Mouse (Mus musculus) myocyte (in vitro differentiated cells): ENCODE data around the gene Epha5. TPM values are rescaled to one million over a fixed set of nuclear protein-coding genes. Genes with fewer than 3 reads are reported as not detected.

ENCODE experiments used
- H3K27me3 ChIP-seq: one replicate; pipeline ENCODE4 v1.6.1; 2011; ENCODE audit not compliant: control insufficient read depth, insufficient read depth, insufficient read length
- H3K36me3 ChIP-seq: one replicate; pipeline ENCODE4 v1.6.1; 2011; ENCODE audit not compliant: control insufficient read depth, insufficient read depth
- H3K4me2 ChIP-seq: one replicate; pipeline ENCODE4 v1.6.1; 2011; ENCODE audit warnings: low read depth, control low read depth
- H3K4me3 ChIP-seq: one replicate; pipeline ENCODE4 v1.5.1; 2011; ENCODE audit warnings: mild to moderate bottlenecking, control low read depth, moderate library complexity
- H3K79me2 ChIP-seq: one replicate; pipeline ENCODE4 v1.6.1; 2011; ENCODE audit not compliant: control insufficient read depth, insufficient read depth
- H3ac ChIP-seq: one replicate; pipeline ENCODE4 v1.6.1; 2011; ENCODE audit not compliant: control insufficient read depth, insufficient read length
- CEBPB ChIP-seq: IDR thresholded peaks from 2 replicates; pipeline ENCODE4 v1.6.1; 2011; ENCODE audit warnings: mild to moderate bottlenecking, moderate library complexity; ENCODE audit not compliant: poor library complexity, insufficient read depth, severe bottlenecking
- E2F4 ChIP-seq: IDR thresholded peaks from one replicate; pipeline ENCODE4 v1.6.1; 2011; ENCODE audit warnings: mild to moderate bottlenecking, control low read depth, moderate library complexity; ENCODE audit not compliant: insufficient read depth
- MAX ChIP-seq: IDR thresholded peaks from one replicate; pipeline ENCODE4 v1.6.1; 2011; ENCODE audit warnings: low read depth, mild to moderate bottlenecking, control low read depth
- MYOD1 ChIP-seq, 3 experiments: IDR thresholded peaks; one replicate each; pipeline ENCODE4 v1.6.1; 2011; ENCODE audit warnings: control low read depth in 2 of 3, low read depth in 2 of 3, mild to moderate bottlenecking in 2 of 3, moderate library complexity in 1 of 3; ENCODE audit not compliant: insufficient read length in 2 of 3, control insufficient read depth in 1 of 3
- MYOG ChIP-seq, 3 experiments: IDR thresholded peaks; one replicate each; pipeline ENCODE4 v1.6.1; 2011; ENCODE audit warnings: control low read depth in 2 of 3, low read depth in 2 of 3, mild to moderate bottlenecking in 2 of 3; ENCODE audit not compliant: insufficient read length in 2 of 3, control insufficient read depth in 1 of 3, insufficient read depth in 1 of 3
- POLR2A ChIP-seq: IDR thresholded peaks from one replicate; pipeline ENCODE4 v1.6.1; 2011; ENCODE audit warnings: low read depth, mild to moderate bottlenecking, control low read depth, moderate library complexity; ENCODE audit not compliant: insufficient read length
- POLR2AphosphoS2 ChIP-seq: IDR thresholded peaks from one replicate; pipeline ENCODE4 v1.6.1; 2011; ENCODE audit warnings: low read depth, control low read depth; ENCODE audit not compliant: insufficient read length
- REST ChIP-seq: IDR thresholded peaks from one replicate; pipeline ENCODE4 v1.6.1; 2011; ENCODE audit warnings: mild to moderate bottlenecking, control low read depth, moderate library complexity; ENCODE audit not compliant: insufficient read depth, insufficient read length
- SRF ChIP-seq: IDR thresholded peaks from one replicate; pipeline ENCODE4 v1.6.1; 2011; ENCODE audit warnings: low read depth; ENCODE audit not compliant: control insufficient read depth, insufficient read length
- TCF12 ChIP-seq: IDR thresholded peaks from one replicate; pipeline ENCODE4 v1.6.1; 2011; ENCODE audit warnings: mild to moderate bottlenecking, control low read depth; ENCODE audit not compliant: poor library complexity, insufficient read depth, severe bottlenecking
- TCF3 ChIP-seq: IDR thresholded peaks from one replicate; pipeline ENCODE4 v1.6.1; 2011; ENCODE audit warnings: low read depth, control low read depth; ENCODE audit not compliant: insufficient read length
- USF1 ChIP-seq: IDR thresholded peaks from one replicate; pipeline ENCODE4 v1.6.1; 2011; ENCODE audit warnings: low read depth, mild to moderate bottlenecking, control low read depth, moderate library complexity
- polyA plus RNA-seq: library from polyadenylated mRNA; unstranded; fragments of >200 nt; fragmentation: generic; extraction: Trizol; gene quantifications from one replicate; pipeline ENCODE4 v1.2.1, GENCODE M21; 2012; ENCODE audit warnings: missing spikeins

The Epha5 gene
- polyA plus RNA-seq, 1 experiment: not detected

- no peak overlapping the region for H3ac ChIP-seq
- TF ChIP-seq TCF3 (no peak), REST (no peak), SRF (no peak)
- no peaks in the 10 kb centered on the region for H3K36me3 ChIP-seq
These were observed 135.7 kb downstream of the Epha5 start for GRCm38 (mm10) chr5:84281290-84282017.

GRCm38 (mm10) chr5:84276996-84277395 lies 140.2 kb downstream of the Epha5 start:
- Histone ChIP-seq H3K79me2 (no peaks in the 10 kb centered on the region), H3K27me3 (no peaks in the 10 kb centered on the region), H3ac (no peak overlapping the region), H3K36me3 (no peaks in the 10 kb centered on the region), H3K4me2 (no peak overlapping the region), H3K4me3 (no peak overlapping the region)
- TF ChIP-seq SRF (no peak), POLR2AphosphoS2 (no peak), E2F4 (no peak), CEBPB (no peak), TCF3 (no peak), MAX (no peak), TCF12 (no peak), MYOD1 (IDR thresholded peaks at IDR 0.05; ENCODE audit: control insufficient read depth in 1 of 3, insufficient read length in 2 of 3, low read depth in 2 of 3) (no peak), REST (no peak), USF1 (no peak), POLR2A (no peak), MYOG (IDR thresholded peaks at IDR 0.05; ENCODE audit: control insufficient read depth in 1 of 3, insufficient read depth in 1 of 3, insufficient read length in 2 of 3, low read depth in 2 of 3) (no peak)

More at GRCm38 (mm10) chr5:84281290-84282017, 135.7 kb downstream of the Epha5 start:
- no peaks in the 10 kb centered on the region for H3K27me3 ChIP-seq
- peak overlapping the region; percentile 14 for H3K4me2 ChIP-seq
- H3K4me3 ChIP-seq: no peak overlapping the region
- no peaks in the 10 kb centered on the region for H3K79me2 ChIP-seq

DNA sequence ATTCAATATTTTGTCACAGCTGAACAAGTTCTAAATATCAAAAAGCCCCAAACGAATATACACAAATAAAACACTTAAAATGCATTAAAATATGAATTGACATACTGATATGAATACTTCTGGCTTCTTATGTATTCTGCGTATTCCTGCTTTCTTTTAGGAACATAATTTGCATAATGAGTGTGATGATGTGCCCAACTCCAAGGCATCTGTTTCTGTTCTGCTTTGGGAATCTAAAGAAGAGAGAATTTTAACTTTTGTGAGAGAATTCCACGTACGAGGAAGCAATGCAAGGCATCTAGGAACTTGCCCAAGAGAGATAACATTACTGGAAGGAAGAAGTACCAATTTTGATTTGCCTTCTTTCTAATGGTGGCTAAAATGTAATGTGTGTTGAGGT lies 151.8 kb downstream of the Epha5 start:
- TF ChIP-seq POLR2AphosphoS2 (no peak), TCF12 (no peak), E2F4 (no peak), POLR2A (no peak), SRF (no peak), MYOD1 (IDR thresholded peaks at IDR 0.05; ENCODE audit: control insufficient read depth in 1 of 3, insufficient read length in 2 of 3, low read depth in 2 of 3) (no peak), CEBPB (no peak), REST (no peak), USF1 (no peak), MAX (no peak), TCF3 (no peak), MYOG (IDR thresholded peaks at IDR 0.05; ENCODE audit: control insufficient read depth in 1 of 3, insufficient read depth in 1 of 3, insufficient read length in 2 of 3, low read depth in 2 of 3) (no peak)

GRCm38 (mm10) chr5:84263999-84264398 lies 153.2 kb downstream of the Epha5 start:
- Histone ChIP-seq H3K4me2 (no peak overlapping the region), H3K27me3 (no peaks in the 10 kb centered on the region), H3ac (no peak overlapping the region), H3K79me2 (no peaks in the 10 kb centered on the region), H3K36me3 (no peaks in the 10 kb centered on the region), H3K4me3 (no peak overlapping the region)
- TF ChIP-seq REST: no peak

More for the DNA sequence above, 151.8 kb downstream of the Epha5 start:
- H3K27me3 ChIP-seq: no peaks in the 10 kb centered on the region
- H3K79me2 ChIP-seq: no peaks in the 10 kb centered on the region
- H3K36me3 ChIP-seq: no peaks in the 10 kb centered on the region
- no peak overlapping the region for H3ac ChIP-seq
- no peak overlapping the region for H3K4me2 ChIP-seq
- no peak overlapping the region for H3K4me3 ChIP-seq

DNA sequence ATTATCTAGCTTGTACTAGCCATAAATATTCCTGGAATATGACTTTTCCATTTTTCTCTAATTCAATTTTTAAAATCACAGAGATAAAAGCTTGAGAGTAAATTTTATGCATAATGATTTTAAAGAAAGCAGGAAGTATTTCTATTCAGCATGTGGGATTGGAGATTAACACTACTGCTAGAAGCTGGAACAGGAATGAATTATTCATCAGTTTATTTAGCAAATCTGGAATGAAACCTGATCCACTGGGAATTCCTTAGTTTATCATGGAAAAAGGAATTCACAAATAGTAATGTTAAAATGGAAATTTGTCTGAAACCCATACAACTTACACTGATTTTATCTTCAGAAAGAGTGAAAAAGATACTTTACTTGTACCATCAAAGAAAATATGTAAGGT lies 187.2 kb downstream of the Epha5 start:
- H3K4me3 ChIP-seq: no peak overlapping the region
- no peak for TF ChIP-seq USF1
- no peak for TF ChIP-seq POLR2AphosphoS2
- no peak for TF ChIP-seq TCF12
- no peaks in the 10 kb centered on the region for H3K36me3 ChIP-seq
- no peaks in the 10 kb centered on the region for H3K79me2 ChIP-seq
- H3K27me3 ChIP-seq: no peaks in the 10 kb centered on the region
- no peak overlapping the region for H3K4me2 ChIP-seq
- no peak overlapping the region for H3ac ChIP-seq
